Mouse (Mus musculus) spleen, adult 18-20 months (tissue): ENCODE results near the gene Ssna1.

Source experiments
- DNase-seq, 2 experiments: peaks; one replicate each; pipeline ENCODE4 v3.0.0; 2022; ENCODE audit warnings: mixed read lengths in 2 of 2

Ssna1 gene

GRCm38 (mm10) chr2:25228995-25229530 lies 43.2 kb downstream of the Ssna1 start:
- no peak for DNase-seq

GRCm38 (mm10) chr2:25228431-25228889 lies 43.8 kb downstream of the Ssna1 start:
- DNase-seq = peak; percentile 71 to 87

GRCm38 (mm10) chr2:25227406-25227805 lies 44.8 kb downstream of the Ssna1 start:
- no peak for DNase-seq

- DNase-seq = no peak
Observed at GRCm38 (mm10) chr2:25226864-25227263, 45.4 kb downstream of the Ssna1 start.

GRCm38 (mm10) chr2:25225811-25226379 lies 46.3 kb downstream of the Ssna1 start:
- no peak for DNase-seq

GRCm38 (mm10) chr2:25224766-25225752 lies 47.2 kb downstream of the Ssna1 start:
- DNase-seq = peak; percentile 89 to 97

GRCm38 (mm10) chr2:25224492-25224765 lies 47.8 kb downstream of the Ssna1 start, which contains the start of gene Tubb4b:
Gene Tubb4b, minus strand, starts transcription at chr2:25224702.
- no peak for DNase-seq

- DNase-seq = peak; percentile 75 to 78
Observed at GRCm38 (mm10) chr2:25223681-25224491, 48.4 kb downstream of the Ssna1 start.

GRCm38 (mm10) chr2:25221331-25221772 lies 50.9 kb downstream of the Ssna1 start:
- DNase-seq = no peak
